Mouse (Mus musculus) adrenal gland, adult 10 weeks (tissue): ENCODE results near the gene Strn4. TPM values are rescaled to one million over a fixed set of nuclear protein-coding genes. Genes with fewer than 3 reads are reported as not detected.

Experiments used
- polyA plus RNA-seq: library from polyadenylated mRNA; stranded (reverse); fragments of 350-450 nt; fragmentation: Illumina TruSeq; extraction: RNeasy Lipid Tissue Mini Kit (QIAGEN cat#74804); gene quantifications from one replicate; pipeline ENCODE4 v1.2.3, GENCODE M21; 2014; ENCODE audit warnings: low read depth, low replicate concordance

Gene Strn4
- 19.2 TPM for polyA plus RNA-seq

DNA sequence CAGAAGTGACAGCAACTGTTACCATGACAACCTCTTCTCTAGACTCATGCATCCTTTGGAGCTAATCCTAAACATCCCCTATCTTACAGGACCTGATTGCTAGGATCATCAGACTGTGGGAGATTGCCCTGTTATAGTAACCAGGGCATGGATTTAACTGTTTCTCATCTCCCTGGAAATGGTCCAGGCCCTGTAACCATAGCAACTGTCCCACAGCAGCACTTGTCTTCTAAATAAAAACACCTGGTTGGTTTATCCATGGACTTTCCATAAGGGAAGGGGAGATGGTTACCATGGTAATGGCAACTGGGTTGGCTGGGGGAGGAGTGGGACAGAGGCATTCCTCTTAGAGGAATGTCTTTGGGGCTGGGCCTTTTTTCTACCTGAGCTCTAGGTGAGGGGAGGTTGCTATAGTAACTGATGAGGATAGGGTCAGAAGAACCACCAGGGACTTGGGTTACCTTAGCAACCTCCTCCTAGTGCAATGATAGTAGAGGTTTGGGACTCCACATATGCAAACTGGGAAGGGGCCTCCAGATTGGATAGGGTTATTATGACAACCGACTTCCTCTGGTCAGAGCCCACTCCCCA, at the start of gene Strn4:
Gene Strn4, plus strand, starts transcription at position 539 of the 591 bp plus-strand sequence.

DNA sequence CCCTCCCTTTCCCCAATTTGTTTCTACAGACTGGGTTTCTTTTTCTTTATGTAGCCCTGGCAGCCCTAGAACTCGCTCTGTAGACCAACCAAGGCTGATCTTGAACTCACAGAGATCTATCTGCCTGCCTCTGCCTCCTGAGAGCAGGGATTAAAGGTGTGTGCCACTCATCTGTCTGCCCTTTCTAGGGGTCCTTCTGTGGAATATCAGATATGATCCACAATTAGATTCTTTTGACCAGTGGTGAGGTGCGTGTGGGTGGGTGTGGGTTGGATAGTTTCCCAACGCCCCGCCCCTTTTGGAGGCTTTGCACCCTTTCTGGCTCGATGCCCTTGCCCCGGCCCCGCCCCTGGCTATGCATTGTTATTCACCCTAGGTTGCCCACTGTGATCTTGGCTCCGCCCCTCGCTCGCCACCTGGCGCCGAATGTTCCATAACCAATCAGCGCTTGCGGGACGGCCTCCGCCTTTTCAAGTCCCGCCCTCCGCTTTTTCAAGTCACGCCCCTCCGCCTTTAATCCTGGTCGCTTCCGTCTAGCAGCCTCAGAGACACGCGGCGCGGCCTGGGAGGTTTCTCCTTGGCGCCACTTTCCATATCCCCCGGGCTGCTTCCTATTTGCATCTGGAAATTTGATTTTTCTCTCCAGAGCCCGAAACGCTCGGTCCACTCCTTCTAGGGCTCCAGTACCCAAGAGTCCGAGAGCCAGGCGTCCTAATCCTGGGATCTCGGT, 34.7 kb upstream of the Strn4 start, which contains the start of gene Slc1a5:
Gene Slc1a5, plus strand, starts transcription at position 516 of the 730 bp plus-strand sequence.

DNA sequence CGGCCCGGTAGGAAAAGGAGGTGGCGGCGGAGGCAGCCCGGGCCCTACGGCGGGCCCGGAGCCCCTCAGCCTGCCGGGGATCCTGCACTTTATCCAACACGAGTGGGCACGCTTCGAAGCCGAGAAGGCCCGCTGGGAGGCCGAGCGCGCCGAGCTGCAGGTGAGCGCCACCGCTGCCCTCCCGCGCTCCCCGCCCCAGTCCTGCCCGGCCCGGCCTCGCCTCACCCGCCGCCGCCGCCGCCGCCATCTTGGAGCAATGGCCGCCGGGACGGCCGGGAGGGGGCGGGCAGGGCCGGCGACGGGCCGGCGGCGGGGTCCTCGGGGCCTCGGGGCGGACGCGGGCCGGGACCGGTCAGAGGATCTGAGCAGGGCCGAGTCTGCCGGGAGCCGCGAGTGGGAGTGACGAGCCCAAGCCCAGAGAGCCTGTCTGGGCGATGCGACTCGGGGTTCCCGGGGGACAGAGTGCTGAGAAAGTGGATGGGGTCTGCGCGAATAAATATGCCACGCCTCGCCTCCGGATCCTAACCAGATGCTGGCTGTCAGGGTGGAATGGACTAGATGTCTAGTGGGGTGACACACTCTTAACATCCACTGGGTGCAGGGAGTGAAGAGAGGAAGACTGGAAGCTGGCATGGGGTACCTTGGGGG, 910 bp downstream of the Strn4 start, which contains the start of gene Fkrp:
Gene Fkrp, minus strand, starts transcription at position 258 of the 648 bp plus-strand sequence.

DNA sequence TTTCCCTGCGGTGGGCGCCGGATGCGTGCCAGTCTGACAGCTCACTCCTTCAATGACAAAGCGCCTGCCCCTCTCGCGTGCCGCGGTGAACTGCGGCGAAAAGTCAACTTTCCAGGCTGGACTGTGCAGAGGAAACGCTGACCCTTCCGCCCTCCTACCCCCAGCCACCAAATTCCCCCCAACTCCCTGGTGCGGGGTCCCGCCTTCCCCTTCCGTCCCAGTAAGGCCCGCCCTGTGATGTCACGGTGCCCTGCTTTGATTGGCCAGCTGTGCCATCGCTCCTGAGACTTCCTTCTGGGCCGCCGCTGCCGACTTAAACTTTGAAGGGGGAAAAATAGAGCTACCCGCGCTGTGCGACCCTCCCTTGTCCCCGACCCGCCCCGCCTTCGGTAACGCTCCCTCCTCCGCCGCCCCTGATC, 27.0 kb downstream of the Strn4 start, which contains the start of gene Prkd2:
Gene Prkd2, plus strand, starts transcription at position 258 of the 419 bp plus-strand sequence.

GRCm38 (mm10) chr7:16875310-16875325, 59.4 kb downstream of the Strn4 start, which contains the start of gene Dact3:
Gene Dact3, plus strand, starts transcription at chr7:16875317.

Other genes with a start within 250 kb of the Strn4 start
- gene Arhgap35, start 200.9 kb upstream of the Strn4 start, polyA plus RNA-seq: 47.0 TPM
- gene Ceacam15, start 140.2 kb upstream of the Strn4 start, polyA plus RNA-seq: not detected
- gene Ceacam9, start 94.0 kb upstream of the Strn4 start, polyA plus RNA-seq: not detected
- gene Ap2s1, start 77.5 kb upstream of the Strn4 start, polyA plus RNA-seq: 65.4 TPM
- 25.1 TPM for gene Slc1a5, start 34.5 kb upstream of the Strn4 start, polyA plus RNA-seq
- gene Fkrp, start 843 bp downstream of the Strn4 start, polyA plus RNA-seq: 9.0 TPM
- gene Prkd2, start 27.0 kb downstream of the Strn4 start, polyA plus RNA-seq: 0.64 TPM
- gene Dact3, start 59.4 kb downstream of the Strn4 start, polyA plus RNA-seq: 0.82 TPM
- gene Gng8, start 75.9 kb downstream of the Strn4 start, polyA plus RNA-seq: not detected
- 1.4 TPM for gene Ptgir, start 90.6 kb downstream of the Strn4 start, polyA plus RNA-seq
- 36.0 TPM for gene Calm3, start 108.2 kb downstream of the Strn4 start, polyA plus RNA-seq
- gene Pnmal2, start 128.8 kb downstream of the Strn4 start, polyA plus RNA-seq: 5.1 TPM
- gene Pnmal1, start 143.8 kb downstream of the Strn4 start, polyA plus RNA-seq: 4.6 TPM
- gene Gm42372, start 167.2 kb downstream of the Strn4 start, polyA plus RNA-seq: 4.2 TPM
- gene Ccdc8, start 176.8 kb downstream of the Strn4 start, polyA plus RNA-seq: 3.4 TPM
- 12.6 TPM for gene Ppp5c, start 212.0 kb downstream of the Strn4 start, polyA plus RNA-seq
- gene Hif3a, start 246.5 kb downstream of the Strn4 start, polyA plus RNA-seq: 3.1 TPM